Mouse (Mus musculus): ENCODE measurements around the gene Prom2. TPM values are rescaled to one million over a fixed set of nuclear protein-coding genes. Genes with fewer than 3 reads are reported as not detected.

Prom2 gene
- 0.48 and 0.63 TPM in 2 replicates for polyA plus RNA-seq (2014; fragmentation: Nextera tagmentation; extraction: Ambion mirVana)

DNA sequence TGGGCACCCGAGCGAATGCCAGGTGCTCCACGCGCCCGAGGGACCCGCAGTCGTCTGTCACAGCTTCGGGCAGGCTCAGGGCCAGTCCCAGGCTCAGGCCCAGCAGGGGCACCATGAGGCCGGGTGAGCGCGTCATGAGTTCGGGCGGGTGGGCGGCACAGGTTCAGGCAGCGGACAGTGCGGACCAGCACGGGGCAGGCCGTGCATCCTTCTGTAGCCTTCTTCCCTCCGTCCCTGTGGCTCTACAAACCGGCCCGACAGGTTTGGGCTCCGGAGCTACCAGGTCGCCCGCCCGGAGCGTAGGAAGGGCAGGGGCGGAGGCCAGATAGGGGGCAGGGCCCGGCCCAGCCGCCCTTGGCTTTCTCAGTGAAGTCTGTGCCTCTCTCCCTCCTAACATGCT, at the start of gene Prom2:
Gene Prom2 (minus strand): TSS at position 283 of the 400 bp plus-strand sequence.
- H3K27me3 ChIP-seq (ENCODE audit: control insufficient read depth, insufficient read depth, low read length), result peaks cover 34% of the 10 kb centered on the region
- no peak within 1 kb of the TSS for H3K27ac ChIP-seq (ENCODE audit: low read depth, low read length)

GRCm38 (mm10) chr2:127590840-127591239, 49.6 kb upstream of the Prom2 start:
- H3K27ac ChIP-seq (ENCODE audit: low read depth, low read length), result no peak overlapping the region
- H3K4me2 ChIP-seq (ENCODE audit: low read depth, low read length, severe bottlenecking), result no peak overlapping the region
- 89% methylated on average over 4 of the region's 4 CpGs for WGBS
- no peak overlapping the region for H3K9ac ChIP-seq (ENCODE audit: low read length)
- H3K4me1 ChIP-seq (replicated peaks; ENCODE audit: control insufficient read depth, insufficient read depth, low read length), result peaks cover 5% of the 10 kb centered on the region; the same call in 1 of the 2 replicates
- H3K4me3 ChIP-seq (ENCODE audit: low read depth, low read length), result no peak overlapping the region
- H3K9me3 ChIP-seq (ENCODE audit: control insufficient read depth, low read length), result no peaks in the 10 kb centered on the region
- DNase-seq (ENCODE audit: low spot score), result no peak
- peaks cover 3% of the 10 kb centered on the region; the same call in 1 of the 2 replicates for H3K36me3 ChIP-seq (ENCODE audit: control insufficient read depth, insufficient read depth, low read length)
- ATAC-seq (replicated peaks; ENCODE audit: low FRiP score), result no peak
- H3K27me3 ChIP-seq (ENCODE audit: control insufficient read depth, insufficient read depth, low read length), result no peaks in the 10 kb centered on the region

More for the DNA sequence above, at the start of gene Prom2:
- 4% methylated on average over 29 of the region's 29 CpGs for WGBS
- ATAC-seq (replicated peaks; ENCODE audit: low FRiP score) (no peak), DNase-seq (ENCODE audit: low spot score) (no peak)
- Histone ChIP-seq H3K4me1 (replicated peaks; ENCODE audit: control insufficient read depth, insufficient read depth, low read length) (0 out of 2 replicates have a peak, but pooled peaks cover 2% of the 10 kb centered on the region), H3K36me3 (ENCODE audit: control insufficient read depth, insufficient read depth, low read length) (no peaks in the 10 kb centered on the region), H3K9me3 (ENCODE audit: control insufficient read depth, low read length) (no peaks in the 10 kb centered on the region), H3K4me3 (ENCODE audit: low read depth, low read length) (0 out of 2 replicates have a peak within 1 kb of the TSS, but pooled peaks have one; percentile 1), H3K4me2 (ENCODE audit: low read depth, low read length, severe bottlenecking) (peak within 1 kb of the TSS; percentile 31; the same call in 1 of the 2 replicates), H3K9ac (ENCODE audit: low read length) (no peak within 1 kb of the TSS)

DNA sequence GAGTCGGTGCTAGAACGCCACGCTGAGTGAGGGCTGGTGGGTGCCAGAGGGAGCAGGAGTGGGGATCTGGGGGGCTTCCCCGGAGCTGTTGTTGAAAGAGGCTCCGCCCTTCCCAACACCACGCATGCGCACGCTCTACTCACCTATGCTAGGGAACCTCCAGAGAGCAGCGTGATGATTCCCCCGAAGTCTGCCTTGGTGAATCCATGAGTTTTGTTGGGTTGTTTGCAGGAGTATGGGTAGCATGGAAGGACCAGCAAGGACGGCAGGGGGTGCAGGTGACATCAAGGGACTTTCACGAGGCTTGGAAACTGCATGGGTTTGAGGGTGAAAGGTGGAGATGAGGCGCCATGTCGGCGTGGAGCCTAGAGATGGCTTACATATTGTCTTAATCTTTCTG, 48.9 kb upstream of the Prom2 start:
- Histone ChIP-seq H3K4me3 (ENCODE audit: low read depth, low read length) (no peak overlapping the region), H3K27ac (ENCODE audit: low read depth, low read length) (no peak overlapping the region), H3K36me3 (ENCODE audit: control insufficient read depth, insufficient read depth, low read length) (peaks cover 3% of the 10 kb centered on the region; the same call in 1 of the 2 replicates), H3K9me3 (ENCODE audit: control insufficient read depth, low read length) (no peaks in the 10 kb centered on the region), H3K27me3 (ENCODE audit: control insufficient read depth, insufficient read depth, low read length) (no peaks in the 10 kb centered on the region), H3K4me1 (replicated peaks; ENCODE audit: control insufficient read depth, insufficient read depth, low read length) (peaks cover 5% of the 10 kb centered on the region; the same call in 1 of the 2 replicates), H3K9ac (ENCODE audit: low read length) (no peak overlapping the region), H3K4me2 (ENCODE audit: low read depth, low read length, severe bottlenecking) (no peak overlapping the region)
- 76% methylated on average over 15 of the region's 15 CpGs for WGBS
- no peak for ATAC-seq (replicated peaks; ENCODE audit: low FRiP score)
- DNase-seq (ENCODE audit: low spot score), result no peak

- no peak for DNase-seq (ENCODE audit: low spot score)
- Histone ChIP-seq H3K4me2 (ENCODE audit: low read depth, low read length, severe bottlenecking) (no peak overlapping the region), H3K9me3 (ENCODE audit: control insufficient read depth, low read length) (no peaks in the 10 kb centered on the region), H3K4me1 (replicated peaks; ENCODE audit: control insufficient read depth, insufficient read depth, low read length) (peaks cover 8% of the 10 kb centered on the region; the same call in 1 of the 2 replicates), H3K9ac (ENCODE audit: low read length) (no peak overlapping the region), H3K27ac (ENCODE audit: low read depth, low read length) (no peak overlapping the region), H3K27me3 (ENCODE audit: control insufficient read depth, insufficient read depth, low read length) (no peaks in the 10 kb centered on the region), H3K4me3 (ENCODE audit: low read depth, low read length) (no peak overlapping the region), H3K36me3 (ENCODE audit: control insufficient read depth, insufficient read depth, low read length) (no peaks in the 10 kb centered on the region)
- ATAC-seq (replicated peaks; ENCODE audit: low FRiP score), result no peak
- 93% methylated on average over 9 of the region's 9 CpGs for WGBS
Observed at GRCm38 (mm10) chr2:127588897-127589296, 47.6 kb upstream of the Prom2 start.

DNA sequence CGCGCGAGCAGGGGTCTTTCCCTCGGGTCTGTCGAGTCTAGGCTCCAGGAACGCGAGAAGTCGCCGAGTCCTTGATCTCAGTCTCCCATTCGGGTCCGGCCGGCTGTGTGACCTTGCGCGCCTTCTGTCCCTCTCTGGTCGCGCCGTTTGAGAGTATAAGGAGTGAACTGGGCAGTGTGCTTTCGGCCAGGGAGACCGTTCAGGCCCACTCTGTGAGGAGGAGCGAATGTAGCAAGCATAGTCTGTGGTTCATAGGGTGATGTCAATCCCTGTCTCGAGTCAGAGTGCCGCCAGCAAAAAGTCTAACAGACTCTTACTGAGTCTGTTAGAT, 46.2 kb upstream of the Prom2 start:
- Histone ChIP-seq H3K27me3 (ENCODE audit: control insufficient read depth, insufficient read depth, low read length) (no peaks in the 10 kb centered on the region), H3K9me3 (ENCODE audit: control insufficient read depth, low read length) (no peaks in the 10 kb centered on the region), H3K4me1 (replicated peaks; ENCODE audit: control insufficient read depth, insufficient read depth, low read length) (peaks cover 8% of the 10 kb centered on the region; the same call in 1 of the 2 replicates), H3K9ac (ENCODE audit: low read length) (peak overlapping the region; percentile 81), H3K27ac (ENCODE audit: low read depth, low read length) (0 out of 2 replicates have a peak overlapping the region, but pooled peaks have one; percentile 81), H3K4me2 (ENCODE audit: low read depth, low read length, severe bottlenecking) (peak overlapping the region; percentile 64), H3K4me3 (ENCODE audit: low read depth, low read length) (peak overlapping the region; percentile 81), H3K36me3 (ENCODE audit: control insufficient read depth, insufficient read depth, low read length) (no peaks in the 10 kb centered on the region)
- ATAC-seq (replicated peaks; ENCODE audit: low FRiP score) (peak; percentile 58), DNase-seq (ENCODE audit: low spot score) (no peak)
- WGBS, result 1% methylated on average over 22 of the region's 22 CpGs

DNA sequence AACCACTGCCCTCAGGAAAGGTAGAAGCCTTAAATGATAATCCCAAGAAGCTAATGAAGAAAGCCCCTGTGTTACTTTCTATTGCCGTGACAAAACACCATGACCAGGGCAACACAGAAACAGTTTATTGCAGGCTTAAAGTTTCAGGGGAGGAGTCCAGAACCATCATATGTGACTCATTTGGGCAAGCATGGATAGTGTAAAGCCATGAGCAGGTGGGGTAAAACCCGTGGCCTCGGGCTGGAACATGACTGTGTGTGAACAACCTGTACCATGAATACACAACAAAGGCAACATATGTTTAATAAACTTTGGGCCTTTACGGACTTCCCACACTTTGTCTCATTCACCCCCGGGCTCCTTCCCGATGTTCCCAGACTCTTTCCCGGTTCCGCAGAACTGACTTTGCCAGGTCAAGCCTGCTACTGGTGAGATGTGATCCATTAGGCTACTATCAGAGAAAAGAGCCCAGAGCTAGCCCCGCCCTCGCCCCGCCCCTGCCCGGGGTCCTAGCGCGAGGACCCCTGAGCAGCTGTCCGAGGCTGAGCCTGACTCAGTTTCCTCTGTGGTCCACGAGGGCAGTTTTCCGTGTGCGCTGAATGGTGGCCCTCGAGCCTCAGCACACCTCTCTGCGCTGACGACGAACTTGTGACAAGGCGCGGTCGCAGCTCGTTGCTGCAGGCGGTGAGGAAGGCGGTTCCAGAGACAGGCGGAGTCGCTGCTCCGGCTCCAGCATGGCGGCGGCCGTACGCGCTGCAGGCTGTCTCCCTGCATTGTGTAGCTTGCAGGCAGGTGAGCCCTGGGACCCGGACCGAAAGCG, 45.6 kb upstream of the Prom2 start, which contains the start of the genes Zfp661 and Mrps5:
Gene Zfp661 (minus strand): TSS at position 401 of the 820 bp plus-strand sequence.
Gene Mrps5 (plus strand): TSS at position 529 of the 820 bp plus-strand sequence.
- 5% methylated on average over 39 of the region's 39 CpGs for WGBS
- H3K27me3 ChIP-seq (ENCODE audit: control insufficient read depth, insufficient read depth, low read length), result no peaks in the 10 kb centered on the region
- no peaks in the 10 kb centered on the region for H3K9me3 ChIP-seq (ENCODE audit: control insufficient read depth, low read length)
- peaks cover 8% of the 10 kb centered on the region; the same call in 1 of the 2 replicates for H3K4me1 ChIP-seq (replicated peaks; ENCODE audit: control insufficient read depth, insufficient read depth, low read length)
- DNase-seq (ENCODE audit: low spot score) (peak; percentile 94), ATAC-seq (replicated peaks; ENCODE audit: low FRiP score) (peak; percentile 87)
- H3K27ac ChIP-seq (ENCODE audit: low read depth, low read length), result peak within 1 kb of the TSS; percentile 81; the same call in 1 of the 2 replicates
- peak within 1 kb of the TSS; percentile 81 for H3K9ac ChIP-seq (ENCODE audit: low read length)
- H3K36me3 ChIP-seq (ENCODE audit: control insufficient read depth, insufficient read depth, low read length), result no peaks in the 10 kb centered on the region
- peak within 1 kb of the TSS; percentile 81 for H3K4me3 ChIP-seq (ENCODE audit: low read depth, low read length)
- H3K4me2 ChIP-seq (ENCODE audit: low read depth, low read length, severe bottlenecking), result peak within 1 kb of the TSS; percentile 64

GRCm38 (mm10) chr2:127584436-127584858, 43.2 kb upstream of the Prom2 start:
- peak overlapping the region; percentile 87 for H3K4me2 ChIP-seq (ENCODE audit: low read depth, low read length, severe bottlenecking)
- no peak overlapping the region for H3K27ac ChIP-seq (ENCODE audit: low read depth, low read length)
- DNase-seq (ENCODE audit: low spot score) (peak; percentile 94), ATAC-seq (replicated peaks; ENCODE audit: low FRiP score) (peak; percentile 83)
- H3K9me3 ChIP-seq (ENCODE audit: control insufficient read depth, low read length), result no peaks in the 10 kb centered on the region
- under 1% methylated on average over 24 of the region's 24 CpGs for WGBS
- H3K4me1 ChIP-seq (replicated peaks; ENCODE audit: control insufficient read depth, insufficient read depth, low read length), result peaks cover 8% of the 10 kb centered on the region; the same call in 1 of the 2 replicates
- no peaks in the 10 kb centered on the region for H3K27me3 ChIP-seq (ENCODE audit: control insufficient read depth, insufficient read depth, low read length)
- peak overlapping the region; percentile 74 for H3K9ac ChIP-seq (ENCODE audit: low read length)
- peak overlapping the region; percentile 61 for H3K4me3 ChIP-seq (ENCODE audit: low read depth, low read length)
- H3K36me3 ChIP-seq (ENCODE audit: control insufficient read depth, insufficient read depth, low read length), result no peaks in the 10 kb centered on the region

GRCm38 (mm10) chr2:127573322-127573721, 32.1 kb upstream of the Prom2 start:
- Histone ChIP-seq H3K9me3 (ENCODE audit: control insufficient read depth, low read length) (no peaks in the 10 kb centered on the region), H3K36me3 (ENCODE audit: control insufficient read depth, insufficient read depth, low read length) (peaks cover 4% of the 10 kb centered on the region; the same call in 1 of the 2 replicates), H3K4me1 (replicated peaks; ENCODE audit: control insufficient read depth, insufficient read depth, low read length) (no peaks in the 10 kb centered on the region), H3K4me2 (ENCODE audit: low read depth, low read length, severe bottlenecking) (no peak overlapping the region), H3K27me3 (ENCODE audit: control insufficient read depth, insufficient read depth, low read length) (no peaks in the 10 kb centered on the region), H3K27ac (ENCODE audit: low read depth, low read length) (no peak overlapping the region), H3K9ac (ENCODE audit: low read length) (no peak overlapping the region), H3K4me3 (ENCODE audit: low read depth, low read length) (no peak overlapping the region)
- ATAC-seq (replicated peaks; ENCODE audit: low FRiP score) (no peak), DNase-seq (ENCODE audit: low spot score) (no peak)
- 88% methylated on average over 1 of the region's 1 CpGs for WGBS

All from forebrain, embryonic 11.5 days (tissue).